Mouse (Mus musculus) adrenal gland, adult (tissue): ENCODE measurements around the gene Hoxb9.

ENCODE experiments used
- DNase-seq, 2 experiments: peaks; one replicate each; pipeline ENCODE4 v3.0.0; 2022 to 2023; ENCODE audit warnings: low spot score in 1 of 2; ENCODE audit not compliant: inconsistent age in 2 of 2

Gene Hoxb9

DNA sequence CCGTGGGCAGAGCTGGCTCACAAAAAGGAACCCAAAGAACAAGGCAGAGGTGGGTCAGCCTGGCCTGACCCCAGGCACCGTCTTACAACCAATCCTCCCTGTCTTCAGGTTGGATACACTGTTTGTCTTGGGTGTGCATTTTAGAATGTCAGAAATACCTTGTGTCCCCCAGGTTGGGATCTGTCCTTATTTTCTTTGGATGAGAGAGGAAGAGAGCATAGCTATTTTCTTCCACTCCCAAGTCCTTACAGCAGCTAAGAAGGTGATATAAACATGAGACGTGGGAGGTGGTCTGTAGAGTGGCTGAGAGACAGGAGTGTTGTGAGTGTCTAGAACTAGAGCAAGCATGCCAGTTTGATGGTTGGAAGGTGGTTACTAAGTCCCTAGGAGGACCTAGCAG lies 26.2 kb downstream of the Hoxb9 start:
- DNase-seq, result peak in 1 of 2 experiments; percentile 76

DNA sequence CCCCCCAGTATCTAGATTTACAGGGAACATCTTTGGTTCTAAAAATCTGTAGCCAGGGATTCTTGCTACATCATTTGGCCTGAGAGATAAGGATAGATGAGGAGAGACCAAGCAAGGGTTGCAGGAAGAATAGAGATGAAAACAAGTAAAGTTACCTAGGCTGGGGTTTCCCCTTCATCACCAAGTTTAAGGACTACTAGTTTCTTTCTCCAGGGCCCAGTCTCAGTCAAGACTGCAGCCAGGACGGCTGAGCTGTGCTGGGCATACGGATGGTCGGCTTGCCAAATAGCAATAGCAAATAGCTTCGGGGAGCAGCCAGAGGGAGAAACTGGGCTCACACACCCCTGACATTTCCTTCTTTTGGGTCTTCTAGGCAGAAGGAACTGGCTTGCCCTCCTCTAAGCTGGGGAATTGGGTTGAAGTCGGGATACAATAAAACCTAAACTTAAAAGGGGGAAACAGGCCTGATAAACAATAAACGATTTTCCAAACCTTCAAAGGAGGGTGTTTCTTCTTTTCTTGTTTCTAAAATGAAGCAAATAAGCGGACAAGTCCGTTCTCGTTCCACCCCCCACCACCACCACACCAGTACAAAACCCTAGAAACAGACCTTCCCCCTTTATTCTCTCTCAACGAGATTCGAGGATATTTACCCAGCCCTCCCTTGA lies 26.8 kb downstream of the Hoxb9 start:
- peak in 1 of 2 experiments; percentile 76 for DNase-seq

DNA sequence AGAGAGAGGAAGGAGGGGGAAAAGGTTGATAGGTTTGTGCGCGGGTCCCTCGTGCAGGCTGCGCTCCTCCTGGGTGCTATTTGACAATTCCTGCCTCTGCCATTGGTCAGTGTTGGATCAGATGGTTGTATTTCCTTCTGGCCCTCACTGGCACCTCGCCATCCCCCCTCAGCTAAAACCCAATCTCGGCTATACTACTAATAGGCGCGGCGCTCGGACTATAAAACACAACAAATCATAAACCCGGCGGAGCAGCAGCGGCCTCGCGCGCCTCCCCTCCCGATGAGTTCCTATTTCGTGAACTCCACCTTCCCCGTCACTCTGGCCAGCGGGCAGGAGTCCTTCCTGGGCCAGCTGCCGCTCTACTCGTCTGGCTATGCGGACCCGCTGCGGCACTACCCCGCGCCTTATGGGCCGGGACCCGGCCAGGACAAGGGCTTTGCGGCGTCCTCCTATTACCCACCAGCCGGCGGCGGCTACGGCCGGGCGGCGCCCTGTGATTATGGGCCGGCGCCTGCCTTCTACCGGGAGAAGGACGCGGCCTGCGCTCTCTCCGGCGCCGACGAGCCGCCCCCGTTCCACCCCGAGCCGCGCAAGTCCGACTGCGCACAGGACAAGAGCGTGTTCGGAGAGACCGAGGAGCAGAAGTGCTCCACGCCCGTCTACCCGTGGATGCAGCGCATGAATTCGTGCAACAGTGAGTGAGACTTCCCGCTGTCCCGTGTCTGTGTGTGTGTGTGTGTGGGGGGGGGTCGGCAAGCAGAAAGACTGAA lies 27.8 kb downstream of the Hoxb9 start:
- DNase-seq, result peak in 1 of 2 experiments; percentile 92

DNA sequence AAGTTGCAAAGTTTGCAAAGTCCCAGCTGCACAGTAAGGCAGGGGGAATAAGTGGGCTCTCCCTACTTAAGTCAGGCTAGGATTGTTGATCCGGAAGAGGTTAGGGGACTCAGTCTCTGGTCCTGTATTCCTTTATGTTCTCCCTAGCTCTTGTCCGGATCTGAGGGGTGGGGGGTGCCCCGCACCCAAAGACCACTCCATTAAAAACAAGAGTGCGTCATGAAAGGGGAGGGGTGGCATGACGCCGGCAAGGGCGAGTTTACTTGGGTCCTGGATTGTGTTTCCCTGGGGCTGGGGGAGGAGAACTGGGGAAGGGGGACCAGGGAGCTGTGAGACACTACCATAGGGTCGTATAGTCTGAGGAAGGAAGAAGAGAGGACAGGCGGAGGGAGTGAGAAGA lies 28.5 kb downstream of the Hoxb9 start:
- peak in 1 of 2 experiments; percentile 74 for DNase-seq

DNA sequence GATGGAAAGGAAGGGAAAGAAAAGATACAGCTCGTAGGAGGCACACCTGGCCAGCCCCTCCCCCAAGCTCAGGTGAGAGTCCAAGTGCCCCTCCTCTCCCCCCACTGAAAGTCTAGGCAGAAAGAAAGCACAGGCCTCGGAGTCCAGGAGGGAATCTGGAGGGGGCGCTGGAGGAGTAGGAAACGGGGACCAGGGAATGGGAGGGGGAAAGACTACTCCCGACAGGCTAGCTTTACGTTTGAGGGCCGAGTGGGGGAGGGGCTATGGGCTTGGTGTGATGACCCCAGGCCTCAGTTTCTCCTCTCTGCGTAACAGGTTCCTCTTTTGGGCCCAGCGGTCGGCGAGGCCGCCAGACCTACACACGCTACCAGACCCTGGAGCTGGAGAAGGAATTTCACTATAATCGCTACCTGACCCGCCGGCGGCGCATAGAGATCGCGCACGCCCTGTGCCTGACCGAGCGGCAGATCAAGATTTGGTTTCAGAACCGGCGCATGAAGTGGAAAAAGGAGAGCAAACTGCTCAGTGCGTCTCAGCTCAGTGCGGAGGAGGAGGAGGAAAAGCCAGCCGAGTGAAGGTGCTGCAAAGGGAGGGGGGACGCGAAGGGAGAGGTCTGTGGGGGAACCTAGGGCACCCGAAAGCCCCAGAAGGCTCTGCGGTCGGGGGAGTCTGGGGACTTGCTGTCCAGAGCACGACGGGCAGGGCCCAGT lies 29.3 kb downstream of the Hoxb9 start:
- peak; percentile 60 to 78 for DNase-seq

DNA sequence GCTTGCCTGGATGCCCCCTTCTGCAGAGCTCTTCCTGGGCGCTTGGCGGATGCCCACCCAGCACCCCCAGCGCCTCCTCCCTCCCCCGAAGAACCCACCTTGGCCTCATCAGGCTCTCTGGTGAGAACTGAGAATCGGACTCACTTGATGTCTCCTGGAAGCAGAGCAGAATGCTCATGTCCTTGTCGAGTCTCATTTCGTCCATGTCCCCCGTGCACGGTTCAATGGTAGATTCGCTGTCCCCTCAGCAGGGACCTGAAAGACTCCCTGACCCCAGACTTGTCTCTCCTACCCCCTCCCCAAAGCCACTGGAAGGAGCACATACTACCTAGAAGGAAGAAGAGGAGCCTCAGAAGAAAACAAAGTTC lies 29.8 kb downstream of the Hoxb9 start:
- no peak for DNase-seq

DNA sequence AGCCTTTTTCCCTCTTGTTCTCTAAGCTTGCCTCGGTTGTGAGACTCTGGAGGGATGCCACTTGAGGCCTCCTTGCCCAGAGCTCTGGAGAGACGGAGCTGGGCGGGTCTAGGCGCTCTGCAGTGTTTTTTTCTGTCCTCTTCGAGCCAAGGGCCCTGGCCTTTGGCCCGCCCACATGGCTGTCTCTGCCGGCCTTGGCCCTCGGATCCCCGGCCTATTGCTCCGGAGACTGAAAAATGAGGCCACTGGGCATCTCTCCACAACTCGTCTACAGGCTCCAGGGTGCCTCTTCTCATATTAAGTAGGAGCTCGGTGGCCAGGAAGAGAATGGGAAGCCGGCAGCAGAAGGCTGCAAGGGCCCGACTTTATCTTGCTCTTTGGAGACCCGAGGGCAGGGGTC lies 30.6 kb downstream of the Hoxb9 start:
- peak in 1 of 2 experiments; percentile 95 for DNase-seq

DNA sequence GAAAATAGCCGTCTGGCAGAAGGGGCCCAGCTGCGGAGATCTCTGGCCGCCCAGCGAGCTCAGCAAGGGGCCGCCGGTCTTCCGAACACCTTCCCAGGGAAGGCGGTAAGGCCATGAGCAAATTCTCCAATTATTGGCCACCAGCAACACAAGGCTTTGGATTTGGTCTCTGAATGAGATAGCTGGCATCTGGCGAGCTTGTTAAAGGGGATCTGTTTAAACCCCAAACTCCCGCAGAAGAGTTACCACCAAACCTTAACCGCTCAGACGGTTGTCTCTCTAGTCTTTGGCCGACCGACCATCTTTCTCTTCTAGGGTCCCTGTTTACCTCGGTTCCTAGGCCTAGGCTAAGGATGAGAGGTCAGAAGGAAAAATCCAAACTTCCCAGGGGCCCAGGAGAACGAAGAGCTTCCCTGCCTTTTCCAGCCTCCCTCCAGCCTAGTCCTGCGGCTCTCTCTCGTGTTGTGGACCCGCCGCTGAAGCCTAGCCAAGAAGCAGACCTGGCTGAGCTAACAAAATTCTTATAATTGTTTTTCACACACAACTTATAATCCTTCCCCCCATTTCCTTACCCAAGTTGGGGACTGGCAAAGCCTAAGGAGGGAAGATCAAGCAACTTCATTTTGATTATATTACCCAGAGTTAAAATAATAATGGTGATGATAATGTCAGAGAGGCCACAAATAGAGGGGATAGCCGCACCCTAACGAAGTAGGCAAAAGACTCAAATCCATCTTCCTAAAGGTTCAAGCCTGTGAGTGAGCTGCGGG lies 31.3 kb downstream of the Hoxb9 start:
- DNase-seq, result peak in 1 of 2 experiments; percentile 76

DNA sequence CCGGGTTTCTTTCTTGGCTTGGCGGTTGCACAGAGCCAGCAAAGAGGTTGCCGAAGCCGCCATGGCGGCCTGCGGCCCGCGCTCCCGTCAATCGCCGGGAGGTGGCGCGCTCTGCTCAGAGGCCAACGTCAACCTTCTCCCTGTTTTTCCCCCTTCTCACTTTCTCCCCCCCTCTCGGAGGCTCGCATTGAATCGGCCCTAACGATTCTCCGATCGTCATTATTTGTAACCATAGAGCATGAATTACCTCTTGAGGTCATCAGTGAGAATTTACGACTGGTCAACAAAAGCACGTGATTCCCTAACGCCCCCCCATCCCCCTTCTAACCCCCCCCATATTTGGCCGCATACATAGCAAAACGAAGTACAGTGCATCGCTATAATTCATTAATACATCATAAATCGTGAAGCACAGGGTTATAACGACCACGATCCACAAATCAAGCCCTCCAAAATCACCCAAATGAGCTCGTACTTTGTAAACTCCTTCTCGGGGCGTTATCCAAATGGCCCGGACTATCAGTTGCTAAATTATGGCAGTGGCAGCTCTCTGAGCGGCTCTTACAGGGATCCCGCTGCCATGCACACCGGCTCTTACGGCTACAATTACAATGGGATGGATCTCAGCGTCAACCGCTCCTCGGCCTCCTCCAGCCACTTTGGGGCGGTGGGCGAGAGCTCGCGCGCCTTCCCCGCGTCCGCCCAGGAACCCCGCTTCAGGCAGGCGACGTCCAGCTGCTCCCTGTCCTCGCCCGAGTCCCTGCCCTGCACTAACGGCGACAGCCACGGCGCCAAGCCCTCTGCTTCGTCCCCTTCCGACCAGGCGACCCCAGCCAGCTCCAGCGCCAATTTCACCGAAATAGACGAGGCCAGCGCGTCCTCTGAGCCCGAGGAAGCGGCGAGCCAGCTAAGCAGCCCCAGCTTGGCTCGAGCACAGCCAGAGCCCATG lies 32.2 kb downstream of the Hoxb9 start, which contains the start of gene Hoxb5:
Gene Hoxb5, plus strand, starts transcription at position 186 of the 949 bp plus-strand sequence.
- peak in 1 of 2 experiments; percentile 93 for DNase-seq

DNA sequence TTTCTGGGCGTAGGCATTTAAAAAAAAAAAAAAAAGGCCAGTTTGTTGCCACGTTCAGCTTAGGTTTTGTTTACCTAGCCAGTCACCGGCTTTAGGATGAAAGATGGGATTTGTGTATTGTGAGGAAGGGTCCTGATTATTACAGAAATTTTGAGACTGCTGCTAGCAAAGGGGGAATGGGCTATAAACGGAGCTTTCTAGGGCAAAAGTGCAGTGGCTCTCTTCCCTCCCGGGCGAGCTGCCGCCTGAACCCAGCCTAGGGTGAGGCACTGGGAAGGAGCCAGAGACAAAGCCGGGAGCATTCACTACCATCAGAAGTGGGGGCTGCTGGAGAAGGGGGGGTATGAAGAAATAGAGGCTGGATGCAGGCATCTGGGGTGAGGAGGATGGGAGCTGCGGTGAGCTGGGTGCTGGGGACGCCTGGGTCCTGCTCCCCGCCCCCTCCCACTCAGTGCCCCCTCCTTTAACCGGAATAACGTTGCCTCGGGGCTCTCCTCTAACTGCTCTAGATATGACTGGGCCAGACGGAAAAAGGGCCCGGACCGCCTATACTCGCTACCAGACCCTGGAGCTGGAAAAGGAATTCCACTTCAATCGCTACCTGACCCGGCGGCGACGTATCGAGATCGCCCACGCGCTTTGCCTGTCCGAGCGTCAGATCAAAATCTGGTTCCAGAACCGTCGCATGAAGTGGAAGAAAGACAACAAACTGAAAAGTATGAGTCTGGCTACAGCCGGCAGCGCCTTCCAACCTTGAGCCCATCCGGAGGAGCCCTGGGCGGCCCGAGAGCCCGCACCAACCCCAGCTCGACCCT lies 33.3 kb downstream of the Hoxb9 start:
- peak; percentile 60 to 75 for DNase-seq

DNA sequence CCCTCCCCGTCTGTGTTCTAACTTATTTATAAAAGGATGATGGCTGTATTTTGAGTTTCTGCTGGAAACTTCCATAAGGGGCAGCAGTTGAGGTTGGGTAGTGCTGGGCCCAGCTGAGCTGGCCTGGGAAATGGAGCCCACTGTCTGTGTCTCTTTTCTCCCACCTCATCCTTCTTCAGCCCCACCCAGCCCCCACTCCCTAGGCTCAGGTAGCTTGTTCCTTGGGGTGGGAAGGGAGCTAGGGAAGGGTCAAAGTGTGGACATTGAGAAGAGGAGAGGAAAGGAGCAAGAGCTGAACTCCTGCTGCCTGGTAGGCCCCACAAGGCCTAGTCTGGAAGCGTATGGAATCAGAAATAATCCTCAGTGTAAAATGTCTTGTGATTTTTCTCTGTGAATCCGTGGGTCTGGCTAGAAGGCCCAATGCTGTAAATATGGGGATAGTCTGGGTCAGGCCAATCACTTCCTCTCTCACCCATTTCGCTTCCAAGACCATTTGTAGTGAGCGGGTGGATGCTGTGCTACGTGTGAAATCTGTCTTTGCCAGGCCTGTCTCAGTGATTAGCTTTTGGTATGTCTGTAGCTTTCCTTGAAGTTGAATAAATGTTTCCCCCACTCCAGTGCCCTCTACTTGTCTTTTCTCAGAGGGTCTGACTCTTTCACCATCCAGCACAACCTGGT lies 34.4 kb downstream of the Hoxb9 start:
- peak in 1 of 2 experiments; percentile 73 for DNase-seq

DNA sequence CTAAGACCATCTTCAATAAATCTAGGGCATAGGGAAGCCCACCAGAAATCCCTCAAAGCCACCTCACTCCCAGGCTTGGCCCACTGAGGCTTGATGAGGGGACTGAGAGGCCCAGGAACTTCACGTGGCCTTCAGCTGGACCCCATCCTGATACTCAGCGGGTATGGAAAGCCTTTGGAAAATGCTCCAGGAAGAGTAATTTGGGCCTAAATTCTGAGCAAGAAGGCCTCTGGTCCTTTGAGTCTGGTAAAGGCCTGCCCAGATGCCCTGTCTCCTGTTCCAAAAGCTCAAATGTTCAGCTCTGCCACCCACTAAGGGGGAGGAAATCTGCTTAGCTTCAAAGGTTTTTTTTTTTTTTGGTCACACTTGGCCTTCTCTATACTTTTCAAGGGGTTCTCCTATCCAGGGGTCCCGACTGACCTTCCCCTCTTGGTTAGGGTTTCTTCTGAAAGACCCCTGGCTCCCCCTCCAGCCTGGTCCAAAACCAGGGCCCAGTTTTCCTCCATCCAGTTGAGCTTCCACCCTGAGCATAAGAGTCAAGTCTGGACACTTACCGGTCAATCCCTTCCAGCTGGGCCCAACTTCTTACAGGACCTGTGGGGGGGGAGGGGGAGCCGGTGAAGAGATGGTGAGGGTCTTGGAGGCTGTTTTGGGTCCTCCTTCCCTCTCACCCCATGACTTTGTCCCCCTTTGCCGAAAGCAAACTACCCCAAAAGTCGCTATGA lies 35.1 kb downstream of the Hoxb9 start:
- DNase-seq, result no peak

DNA sequence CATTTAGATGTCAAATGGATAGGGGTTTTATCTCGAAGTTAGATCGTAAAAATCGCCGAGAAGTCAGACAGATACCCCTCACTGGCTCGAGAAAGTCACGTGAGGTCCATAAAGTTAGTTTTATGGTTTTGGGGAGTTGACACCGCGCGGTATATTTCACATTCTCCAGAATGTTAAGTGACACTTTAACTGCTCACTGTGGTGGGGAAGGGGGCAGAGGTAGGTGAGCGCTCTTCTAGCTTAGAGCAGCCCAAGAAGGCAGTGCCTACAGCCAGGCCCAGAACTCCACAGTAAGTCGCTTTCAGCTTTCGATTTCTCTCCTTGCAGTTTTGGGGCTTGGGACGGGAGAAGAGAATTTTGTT lies 35.6 kb downstream of the Hoxb9 start:
- peak in 1 of 2 experiments; percentile 66 for DNase-seq

DNA sequence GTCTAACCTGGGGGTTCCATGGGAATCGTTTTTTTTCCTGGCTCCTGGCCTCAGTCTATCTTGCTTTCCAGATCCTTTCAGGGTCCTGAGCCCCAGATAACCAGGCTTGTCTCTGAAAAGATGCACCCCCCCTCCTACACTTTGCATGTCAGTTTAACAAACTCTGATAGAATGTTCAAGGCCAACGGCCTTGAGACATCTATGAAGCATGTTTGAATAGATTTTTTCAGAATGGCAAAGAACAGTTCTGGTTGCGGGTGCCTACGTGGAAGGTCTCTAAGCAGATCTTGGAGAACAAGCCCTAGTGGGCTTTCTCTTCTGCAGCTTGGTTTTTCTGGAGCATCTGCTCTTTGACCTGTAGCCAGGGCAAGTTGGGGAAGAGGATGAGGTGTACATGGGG lies 37.5 kb downstream of the Hoxb9 start:
- DNase-seq, result peak in 1 of 2 experiments; percentile 77

DNA sequence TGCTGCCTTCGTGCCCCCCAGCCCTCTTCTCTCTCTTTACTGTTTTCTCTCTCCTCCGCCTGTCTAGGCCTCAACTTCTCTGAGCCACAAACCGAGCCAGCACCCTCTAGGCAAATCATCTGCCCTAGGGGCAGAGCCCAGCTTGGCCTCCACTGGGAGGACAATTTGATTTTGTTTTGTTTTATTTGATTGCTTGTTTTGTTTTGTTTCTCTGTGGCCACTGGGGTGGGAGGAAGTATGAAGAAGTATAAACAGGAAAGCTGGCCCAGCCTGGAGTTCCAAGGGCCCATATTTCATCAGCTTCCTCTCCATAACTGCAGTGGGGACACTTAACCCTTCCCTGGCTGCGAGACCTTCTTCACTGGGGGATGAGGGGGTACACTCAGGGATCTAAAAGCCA lies 38.0 kb downstream of the Hoxb9 start:
- peak in 1 of 2 experiments; percentile 63 for DNase-seq

DNA sequence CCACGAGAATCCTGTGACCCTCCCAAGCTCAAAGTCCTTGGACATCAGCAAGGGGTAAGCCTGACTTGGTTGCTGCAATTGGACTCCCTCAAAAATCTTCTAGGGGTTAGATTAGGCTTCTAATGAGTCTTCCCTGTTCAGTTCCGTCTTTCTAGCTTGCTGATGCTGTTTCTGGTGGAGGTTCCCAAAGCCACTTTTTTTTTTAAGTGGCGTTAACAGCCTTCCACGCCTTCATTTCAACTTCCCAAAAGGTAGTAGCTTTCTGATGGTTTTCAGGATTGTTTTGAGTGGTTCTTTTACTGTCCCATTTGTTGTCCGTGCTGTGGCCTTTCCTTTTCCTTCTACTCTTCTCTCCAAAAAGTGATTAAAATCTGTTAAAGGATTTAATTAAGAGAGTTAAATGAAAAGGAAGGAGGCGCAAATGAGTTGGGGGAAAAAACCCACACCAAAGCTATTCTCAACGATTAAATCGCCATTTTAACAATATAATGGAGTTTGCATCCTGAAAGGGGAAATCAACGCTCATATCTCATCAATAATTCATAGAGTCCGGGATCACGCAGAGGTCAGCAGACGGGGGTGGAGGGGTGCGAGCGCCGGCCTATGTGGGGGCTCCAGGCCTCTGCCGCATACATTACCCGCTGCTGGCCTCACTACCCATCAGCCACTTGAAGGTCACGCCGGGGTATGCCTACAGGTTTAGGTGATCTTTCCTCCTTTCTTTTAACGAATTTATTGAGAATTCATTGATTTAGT lies 39.1 kb downstream of the Hoxb9 start:
- DNase-seq, result peak in 1 of 2 experiments; percentile 77

DNA sequence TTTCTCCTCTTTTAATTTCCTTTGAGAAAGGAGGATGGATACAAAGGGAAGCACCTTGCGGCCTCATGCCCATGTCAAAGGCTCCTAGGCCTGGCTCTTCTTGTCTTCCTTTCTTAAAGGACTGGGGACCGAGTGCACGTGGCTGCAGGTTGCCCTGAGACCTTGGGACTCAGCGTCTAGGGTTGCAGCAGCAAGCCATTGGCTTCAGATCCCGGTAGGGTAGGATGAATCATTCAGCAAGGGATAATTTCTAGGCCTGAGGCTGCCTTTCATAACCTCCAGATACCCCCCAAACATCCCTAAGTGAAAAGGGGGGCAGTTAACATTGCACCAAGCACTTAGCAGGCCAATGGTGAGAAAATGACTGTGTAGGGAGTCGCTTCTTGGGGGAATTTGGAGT lies 39.8 kb downstream of the Hoxb9 start:
- peak in 1 of 2 experiments; percentile 79 for DNase-seq
